Mouse (Mus musculus) cortical plate, adult 2 months (tissue): ENCODE measurements around the gene 2310011J03Rik.

ENCODE experiments used
- CTCF ChIP-seq: fragments of 200-500 bp; IDR thresholded peaks from 2 replicates; pipeline ENCODE4 v1.5.1; 2011; ENCODE audit warnings: mild to moderate bottlenecking, control low read depth, low read length; ENCODE audit not compliant: insufficient read depth; ENCODE audit errors: extremely low read depth
- POLR2A ChIP-seq: fragments of 200-500 bp; IDR thresholded peaks from 2 replicates; pipeline ENCODE4 v1.6.1; 2011; ENCODE audit warnings: mild to moderate bottlenecking, low read length, control low read depth; ENCODE audit not compliant: insufficient read depth; ENCODE audit errors: extremely low read depth

- TF ChIP-seq CTCF (no peak), POLR2A (no peak)
Observed at GRCm38 (mm10) chr10:80330888-80331287, 10.6 kb upstream of the 2310011J03Rik start.
